Mouse (Mus musculus) MEL (cell line): ENCODE measurements around the gene Prcd. TPM values are rescaled to one million over a fixed set of nuclear protein-coding genes. Genes with fewer than 3 reads are reported as not detected.

Experiments
- DNase-seq: peaks from one replicate; pipeline ENCODE4 v3.0.0; 2011; ENCODE audit warnings: low read depth, low spot score
- H3K27ac ChIP-seq: 2 replicates; pipeline ENCODE4 v1.5.1; 2012; ENCODE audit warnings: low read depth, mild to moderate bottlenecking, control low read depth, low read length, moderate library complexity; ENCODE audit not compliant: control insufficient read depth
- H3K27me3 ChIP-seq, 2 experiments: fragments of 150-350 bp in 1 of 2; sonication (generic) in 1 of 2; 2 replicates each; pipeline ENCODE4 v1.6.1; 2012; ENCODE audit warnings: low read length in 2 of 2, mild to moderate bottlenecking in 2 of 2, improper control_type of control experiment in 1 of 2, moderate library complexity in 1 of 2; ENCODE audit not compliant: insufficient read depth in 2 of 2, control insufficient read depth in 1 of 2
- H3K36me3 ChIP-seq, 2 experiments: 2 replicates each; pipeline ENCODE4 v1.6.1; 2012 to 2014; ENCODE audit warnings: low read length in 2 of 2, improper control_type of control experiment in 1 of 2, inconsistent platforms in 1 of 2, mild to moderate bottlenecking in 1 of 2; ENCODE audit not compliant: insufficient read depth in 2 of 2, control insufficient read depth in 1 of 2
- H3K4me1 ChIP-seq, 2 experiments: fragments of 150-350 bp in 1 of 2; sonication (generic) in 1 of 2; 2 replicates each; pipeline ENCODE4 v1.6.1; 2012; ENCODE audit warnings: low read length in 2 of 2, improper control_type of control experiment in 1 of 2, mild to moderate bottlenecking in 1 of 2; ENCODE audit not compliant: insufficient read depth in 2 of 2, control insufficient read depth in 1 of 2
- H3K4me3 ChIP-seq, 2 experiments: fragments of 150-350 bp in 1 of 2; sonication (generic) in 1 of 2; 2 replicates each; pipeline ENCODE4 v1.5.1; 2012; ENCODE audit warnings: low read depth in 2 of 2, low read length in 2 of 2, mild to moderate bottlenecking in 2 of 2, moderate library complexity in 2 of 2, control low read depth in 1 of 2, improper control_type of control experiment in 1 of 2; ENCODE audit not compliant: control insufficient read depth in 1 of 2, insufficient read depth in 1 of 2
- H3K79me2 ChIP-seq: 2 replicates; pipeline ENCODE4 v1.6.1; 2012; ENCODE audit warnings: mild to moderate bottlenecking, low read length, moderate library complexity; ENCODE audit not compliant: control insufficient read depth, poor library complexity, insufficient read depth
- H3K9ac ChIP-seq: 2 replicates; pipeline ENCODE4 v1.6.1; 2012; ENCODE audit warnings: low read depth, mild to moderate bottlenecking, control low read depth, low read length, moderate library complexity; ENCODE audit not compliant: control insufficient read depth, poor library complexity, severe bottlenecking
- H3K9me3 ChIP-seq: fragments of 150-350 bp; sonication (generic); replicated peaks from 2 replicates; pipeline ENCODE4 v1.6.1; 2012; ENCODE audit warnings: mild to moderate bottlenecking, low read length, improper control_type of control experiment, moderate library complexity; ENCODE audit not compliant: insufficient read depth
- CHD1 ChIP-seq: IDR thresholded peaks from 2 replicates; pipeline ENCODE4 v1.6.1; 2012; ENCODE audit warnings: low read depth, mild to moderate bottlenecking, inconsistent platforms, low read length, improper control_type of control experiment
- CHD2 ChIP-seq: IDR thresholded peaks from 2 replicates; pipeline ENCODE4 v1.6.1; 2011; ENCODE audit warnings: low read length, improper control_type of control experiment
- CTCF ChIP-seq, 3 experiments: IDR thresholded peaks in 2 of 3; conservative IDR thresholded peaks in 1 of 3; 2 replicates each; pipeline ENCODE4 v1.5.1; 2011 to 2012; ENCODE audit warnings: low read length in 3 of 3, low read depth in 2 of 3, mild to moderate bottlenecking in 2 of 3, improper control_type of control experiment in 1 of 3, inconsistent platforms in 1 of 3, mixed read lengths in 1 of 3, moderate library complexity in 1 of 3; ENCODE audit not compliant: control insufficient read depth in 1 of 3, insufficient read depth in 1 of 3, poor library complexity in 1 of 3, severe bottlenecking in 1 of 3
- E2F4 ChIP-seq: IDR thresholded peaks from 2 replicates; pipeline ENCODE4 v1.6.1; 2011; ENCODE audit warnings: low read depth, low read length, improper control_type of control experiment, borderline replicate concordance
- ELF1 ChIP-seq: IDR thresholded peaks from 2 replicates; pipeline ENCODE4 v1.6.1; 2014; ENCODE audit warnings: low read depth, mild to moderate bottlenecking, inconsistent platforms, low read length, improper control_type of control experiment, moderate library complexity
- ETS1 ChIP-seq: IDR thresholded peaks from 2 replicates; pipeline ENCODE4 v1.6.1; 2012; ENCODE audit warnings: low read depth, mild to moderate bottlenecking, inconsistent platforms, low read length, improper control_type of control experiment, moderate library complexity
- GABPA ChIP-seq: IDR thresholded peaks from 2 replicates; pipeline ENCODE4 v1.6.1; 2012; ENCODE audit warnings: low read depth, mild to moderate bottlenecking, inconsistent platforms, low read length, improper control_type of control experiment, moderate library complexity
- GATA1 ChIP-seq: IDR thresholded peaks from 2 replicates; pipeline ENCODE4 v1.6.1; 2011; ENCODE audit warnings: low read depth, low read length, improper control_type of control experiment
- HCFC1 ChIP-seq: IDR thresholded peaks from 2 replicates; pipeline ENCODE4 v1.6.1; 2012; ENCODE audit warnings: low read depth, mild to moderate bottlenecking, inconsistent platforms, low read length, improper control_type of control experiment, moderate library complexity
- JUND ChIP-seq: IDR thresholded peaks from 2 replicates; pipeline ENCODE4 v1.6.1; 2011; ENCODE audit warnings: low read depth, mild to moderate bottlenecking, improper control_type of control experiment, low read length
- MAX ChIP-seq: IDR thresholded peaks from 2 replicates; pipeline ENCODE4 v1.6.1; 2011; ENCODE audit warnings: low read length, improper control_type of control experiment
- MXI1 ChIP-seq: IDR thresholded peaks from 2 replicates; pipeline ENCODE4 v1.6.1; 2011; ENCODE audit warnings: mild to moderate bottlenecking, low read depth, low read length, improper control_type of control experiment
- POLR2A ChIP-seq, 2 experiments: IDR thresholded peaks; 2 replicates each; pipeline ENCODE4 v1.6.1; 2011 to 2012; ENCODE audit warnings: low read length in 2 of 2, mild to moderate bottlenecking in 2 of 2, control low read depth in 1 of 2, improper control_type of control experiment in 1 of 2, low read depth in 1 of 2, moderate library complexity in 1 of 2; ENCODE audit not compliant: control insufficient read depth in 1 of 2, insufficient read depth in 1 of 2, poor library complexity in 1 of 2
- RCOR1 ChIP-seq: IDR thresholded peaks from 2 replicates; pipeline ENCODE4 v1.6.1; 2012; ENCODE audit warnings: low read depth, mild to moderate bottlenecking, inconsistent platforms, low read length, improper control_type of control experiment
- UBTF ChIP-seq: IDR thresholded peaks from 2 replicates; pipeline ENCODE4 v1.6.1; 2012; ENCODE audit warnings: low read depth, mild to moderate bottlenecking, inconsistent platforms, low read length, improper control_type of control experiment, moderate library complexity, borderline replicate concordance; ENCODE audit not compliant: insufficient read depth
- USF1 ChIP-seq: IDR thresholded peaks from 2 replicates; pipeline ENCODE4 v1.6.1; 2014; ENCODE audit warnings: low read depth, mild to moderate bottlenecking, inconsistent platforms, low read length, improper control_type of control experiment, moderate library complexity
- ZMIZ1 ChIP-seq: IDR thresholded peaks from 2 replicates; pipeline ENCODE4 v1.6.1; 2012; ENCODE audit warnings: low read depth, mild to moderate bottlenecking, inconsistent platforms, low read length, improper control_type of control experiment, moderate library complexity
- polyA plus RNA-seq, 2 experiments: library from polyadenylated mRNA; stranded (reverse) in 1 of 2; unstranded in 1 of 2; fragments of >175 nt in 1 of 2; fragments of >200 nt in 1 of 2; gene quantifications; 2 replicates each; pipeline versions ENCODE4 v1.2.1 to v1.2.4; 2012; ENCODE audit warnings: low replicate concordance in 2 of 2, low read depth in 1 of 2; ENCODE audit not compliant: insufficient read length in 2 of 2, insufficient read depth in 1 of 2, missing spikeins in 1 of 2
- total RNA-seq: library from RNA; depleted of rRNA; stranded (reverse); fragments of 300-350 nt; gene quantifications from 2 replicates; pipeline ENCODE4 v1.2.3, GENCODE M21; 2012

The Prcd gene
- total and polyA plus RNA-seq, 3 experiments: 44.4 to 72.2 TPM; not detected in 1

DNA sequence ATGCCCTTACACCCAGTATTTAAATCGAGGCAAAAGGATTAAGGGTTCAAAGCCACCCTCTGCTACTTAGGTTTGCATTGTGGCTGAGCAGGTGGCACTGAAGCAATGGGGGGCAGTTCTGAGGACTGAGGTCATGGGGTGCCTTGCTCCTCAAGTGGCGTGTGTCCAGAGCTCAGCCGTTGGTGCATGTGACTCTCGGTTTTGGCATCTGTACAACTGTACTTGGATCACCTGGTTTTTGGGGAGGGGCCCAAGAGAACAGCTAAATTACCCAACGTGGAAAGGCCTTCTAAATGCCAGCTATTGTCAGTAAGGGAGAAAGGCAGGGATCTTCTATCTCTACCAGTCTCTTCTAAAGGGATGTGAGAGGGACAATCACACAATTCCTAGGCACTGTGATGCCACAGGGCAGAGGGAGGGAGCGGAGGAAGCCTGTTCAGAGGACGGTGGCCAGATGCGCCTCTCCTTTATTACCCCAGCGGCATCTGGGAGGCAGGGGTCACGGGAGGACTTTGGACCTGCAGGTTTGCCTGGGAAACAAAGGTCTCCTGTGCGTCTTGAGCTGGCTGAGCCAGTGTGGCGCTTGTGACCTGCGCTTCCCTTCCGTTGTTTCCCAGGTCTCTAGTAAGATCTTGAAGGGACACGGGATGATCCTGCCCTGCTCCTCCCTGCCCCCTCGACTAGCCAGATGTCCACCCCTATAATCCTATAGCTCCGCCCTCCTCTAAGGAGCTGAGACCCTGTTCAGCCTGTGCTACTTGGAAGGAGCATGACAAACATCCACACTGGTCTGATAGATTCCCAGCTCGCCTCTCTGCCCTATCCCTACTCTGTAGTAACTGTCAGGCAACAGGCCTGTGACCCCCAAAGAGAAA lies 37.6 kb downstream of the Prcd start:
- H3K9ac ChIP-seq: no peak overlapping the region
- no peaks in the 10 kb centered on the region for H3K36me3 ChIP-seq
- H3K4me1 ChIP-seq: no peaks in the 10 kb centered on the region
- no peaks in the 10 kb centered on the region for H3K27me3 ChIP-seq
- no peaks in the 10 kb centered on the region for H3K79me2 ChIP-seq
- no peak for DNase-seq
- H3K27ac ChIP-seq: no peak overlapping the region
- TF ChIP-seq USF1: no peak
- H3K4me3 ChIP-seq: no peak overlapping the region
- H3K9me3 ChIP-seq: no peaks in the 10 kb centered on the region

DNA sequence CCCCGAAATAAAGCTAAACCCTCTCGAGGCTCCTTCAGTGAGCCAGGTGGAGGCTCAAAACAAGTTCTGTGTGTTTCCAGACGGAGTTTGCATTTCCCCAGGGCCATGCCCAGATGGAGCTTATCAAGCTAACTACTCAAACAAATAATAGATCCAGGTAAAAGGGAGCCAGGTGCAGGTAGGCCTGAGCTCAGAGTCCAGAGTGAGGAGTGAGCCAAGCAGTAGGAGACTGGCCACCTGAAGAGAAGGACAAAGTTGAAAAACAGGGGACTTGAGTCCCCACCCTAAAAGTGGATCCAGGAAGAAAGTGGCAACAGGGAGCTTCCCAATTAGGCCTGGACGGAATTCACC lies 40.5 kb downstream of the Prcd start:
- DNase-seq: no peak
- no peak overlapping the region for H3K4me3 ChIP-seq
- H3K9me3 ChIP-seq: no peaks in the 10 kb centered on the region
- H3K4me1 ChIP-seq: no peaks in the 10 kb centered on the region
- no peak overlapping the region for H3K27ac ChIP-seq
- no peak overlapping the region for H3K9ac ChIP-seq
- H3K36me3 ChIP-seq: no peaks in the 10 kb centered on the region
- no peaks in the 10 kb centered on the region for H3K79me2 ChIP-seq
- TF ChIP-seq MAX (no peak), GATA1 (no peak), GABPA (no peak), E2F4 (no peak), CHD2 (no peak), CHD1 (no peak), CTCF (IDR thresholded peaks at IDR 0.05 in 2 of 3, conservative IDR thresholded peaks at IDR 0.05 in 1 of 3; ENCODE audit: control insufficient read depth in 1 of 3, insufficient read depth in 1 of 3, low read depth in 2 of 3, low read length in 3 of 3, poor library complexity in 1 of 3, severe bottlenecking in 1 of 3) (no peak), ETS1 (no peak), MXI1 (no peak), JUND (no peak), UBTF (no peak), RCOR1 (no peak), POLR2A (IDR thresholded peaks at IDR 0.05; ENCODE audit: control insufficient read depth in 1 of 2, insufficient read depth in 1 of 2, low read depth in 1 of 2, low read length in 2 of 2, poor library complexity in 1 of 2) (no peak), HCFC1 (no peak), ZMIZ1 (no peak), ELF1 (no peak)
- H3K27me3 ChIP-seq: no peaks in the 10 kb centered on the region
